Mouse (Mus musculus): Measurements from ENCODE around the gene Poldip3.
"Not testable (repeated sequence)": the region's sequence is repeated elsewhere in the genome, so short reads cannot be mapped to it uniquely, and the experiment has no call there.

Poldip3 gene

GRCm38 (mm10) chr15:83129530-83130231 lies 19.5 kb downstream of the Poldip3 start:
- in situ Hi-C loops (cut with MboI; ENCODE audit: low sequenced_read_pairs): no loop called here

- in situ Hi-C loops (cut with MboI; ENCODE audit: low sequenced_read_pairs): not testable (repeated sequence)
These were observed 22.1 kb downstream of the Poldip3 start for GRCm38 (mm10) chr15:83127037-83127436.

GRCm38 (mm10) chr15:83126582-83126981 lies 22.6 kb downstream of the Poldip3 start:
- in situ Hi-C loops (cut with MboI; ENCODE audit: low sequenced_read_pairs): no loop called here

- in situ Hi-C loops (cut with MboI; ENCODE audit: low sequenced_read_pairs): no loop called here
These were observed 24.6 kb downstream of the Poldip3 start for GRCm38 (mm10) chr15:83124625-83125024.

- in situ Hi-C loops (cut with MboI; ENCODE audit: low sequenced_read_pairs): no loop called here
These were observed 26.5 kb downstream of the Poldip3 start, which contains the start of gene Rrp7a for GRCm38 (mm10) chr15:83122566-83123145. Rrp7a (minus strand) TSS chr15:83122801.

- in situ Hi-C loops (cut with MboI; ENCODE audit: low sequenced_read_pairs): no loop called here
These were observed 27.2 kb downstream of the Poldip3 start for GRCm38 (mm10) chr15:83121709-83122565.

GRCm38 (mm10) chr15:83118360-83118759 lies 30.8 kb downstream of the Poldip3 start:
- in situ Hi-C loops (cut with MboI; ENCODE audit: low sequenced_read_pairs): no loop called here

GRCm38 (mm10) chr15:83115071-83115470 lies 34.1 kb downstream of the Poldip3 start:
- in situ Hi-C loops (cut with MboI; ENCODE audit: low sequenced_read_pairs): no loop called here

- in situ Hi-C loops (cut with MboI; ENCODE audit: low sequenced_read_pairs): no loop called here
These were observed 35.1 kb downstream of the Poldip3 start for GRCm38 (mm10) chr15:83114106-83114505.

- in situ Hi-C loops (cut with MboI; ENCODE audit: low sequenced_read_pairs): no loop called here
These were observed 36.3 kb downstream of the Poldip3 start for GRCm38 (mm10) chr15:83112898-83113297.

- in situ Hi-C loops (cut with MboI; ENCODE audit: low sequenced_read_pairs): no loop called here
These were observed 37.3 kb downstream of the Poldip3 start for GRCm38 (mm10) chr15:83111874-83112273.

GRCm38 (mm10) chr15:83111290-83111689 lies 37.9 kb downstream of the Poldip3 start:
- in situ Hi-C loops (cut with MboI; ENCODE audit: low sequenced_read_pairs): no loop called here

- in situ Hi-C loops (cut with MboI; ENCODE audit: low sequenced_read_pairs): no loop called here
These were observed 41.4 kb downstream of the Poldip3 start for GRCm38 (mm10) chr15:83107814-83108213.

GRCm38 (mm10) chr15:83106426-83106825 lies 42.8 kb downstream of the Poldip3 start:
- in situ Hi-C loops (cut with MboI; ENCODE audit: low sequenced_read_pairs): no loop called here

- in situ Hi-C loops (cut with MboI; ENCODE audit: low sequenced_read_pairs): no loop called here
These were observed 46.1 kb downstream of the Poldip3 start for GRCm38 (mm10) chr15:83103111-83103510.

GRCm38 (mm10) chr15:83100332-83100662 lies 48.9 kb downstream of the Poldip3 start:
- in situ Hi-C loops (cut with MboI; ENCODE audit: low sequenced_read_pairs): no loop called here

- in situ Hi-C loops (cut with MboI; ENCODE audit: low sequenced_read_pairs): no loop called here
These were observed 49.5 kb downstream of the Poldip3 start for GRCm38 (mm10) chr15:83099533-83100331.

GRCm38 (mm10) chr15:83095950-83096349 lies 53.2 kb downstream of the Poldip3 start:
- in situ Hi-C loops (cut with MboI; ENCODE audit: low sequenced_read_pairs): no loop called here

GRCm38 (mm10) chr15:83093687-83094086 lies 55.5 kb downstream of the Poldip3 start:
- in situ Hi-C loops (cut with MboI; ENCODE audit: low sequenced_read_pairs): no loop called here

GRCm38 (mm10) chr15:83090874-83091273 lies 58.3 kb downstream of the Poldip3 start:
- in situ Hi-C loops (cut with MboI; ENCODE audit: low sequenced_read_pairs): no loop called here

- in situ Hi-C loops (cut with MboI; ENCODE audit: low sequenced_read_pairs): no loop called here
These were observed 59.9 kb downstream of the Poldip3 start, which contains the start of gene Serhl for GRCm38 (mm10) chr15:83089429-83089605. Serhl (plus strand) TSS chr15:83089506.
